Mouse (Mus musculus) forebrain, embryonic 14.5 days (tissue): ENCODE measurements at regions not wholly inside any gene's neighbourhood (a gene's known extent, or its start where the extent isn't known, plus 50 kb on each side); places are given as distances from the start of the nearest gene placed in this dataset.

Source experiments
- ATAC-seq: fragments of 200-750 bp; cut with Nextera tagmentation; 2 replicates; pipeline ENCODE4 v1.8.0; 2017; ENCODE audit warnings: mild to moderate bottlenecking, moderate library complexity
- DNase-seq: peaks from one replicate; pipeline ENCODE4 v3.0.0-alpha.2; 2015; ENCODE audit warnings: low spot score
- H3K27ac ChIP-seq: fragments of 300-500 bp; sonication (generic); 2 replicates; pipeline ENCODE4 v1.5.1; 2014; ENCODE audit warnings: low read depth, mild to moderate bottlenecking, control low read depth, low read length, moderate library complexity
- H3K27me3 ChIP-seq: fragments of 300-500 bp; sonication (generic); replicated peaks from 2 replicates; pipeline ENCODE4 v1.6.1; 2014; ENCODE audit warnings: low read length, control low read depth, mixed read lengths; ENCODE audit not compliant: control insufficient read depth, insufficient read depth
- H3K36me3 ChIP-seq: fragments of 300-500 bp; sonication (generic); 2 replicates; pipeline ENCODE4 v1.6.1; 2014; ENCODE audit warnings: low read length, control low read depth; ENCODE audit not compliant: control insufficient read depth, insufficient read depth
- H3K4me1 ChIP-seq: fragments of 300-500 bp; sonication (generic); 2 replicates; pipeline ENCODE4 v1.6.1; 2014; ENCODE audit warnings: antibody characterized with exemption, low read length, control low read depth; ENCODE audit not compliant: control insufficient read depth, insufficient read depth
- H3K4me2 ChIP-seq: fragments of 300-500 bp; sonication (generic); 2 replicates; pipeline ENCODE4 v1.6.1; 2014; ENCODE audit warnings: mild to moderate bottlenecking, control low read depth, low read length
- H3K4me3 ChIP-seq: fragments of 300-500 bp; sonication (generic); 2 replicates; pipeline ENCODE4 v1.5.1; 2014; ENCODE audit warnings: low read depth, low read length, control low read depth
- H3K9ac ChIP-seq: fragments of 300-500 bp; sonication (generic); 2 replicates; pipeline ENCODE4 v1.6.1; 2014; ENCODE audit warnings: mild to moderate bottlenecking, low read length, control low read depth, moderate library complexity
- H3K9me3 ChIP-seq: fragments of 300-500 bp; sonication (generic); replicated peaks from 2 replicates; pipeline ENCODE4 v1.6.1; 2016; ENCODE audit warnings: low read length, control low read depth, mixed read lengths; ENCODE audit not compliant: control insufficient read depth
- whole genome bisulfite sequencing: fragments of 180-500 bp; shearing (Covaris S2); extraction: QIAGEN DNeasy Blood & Tissue Kit; methylation state at CpG from one replicate; pipeline ENCODE4 v1.1.7; 2014; 5-methylcytosine and 5-hydroxymethylcytosine counted together

DNA sequence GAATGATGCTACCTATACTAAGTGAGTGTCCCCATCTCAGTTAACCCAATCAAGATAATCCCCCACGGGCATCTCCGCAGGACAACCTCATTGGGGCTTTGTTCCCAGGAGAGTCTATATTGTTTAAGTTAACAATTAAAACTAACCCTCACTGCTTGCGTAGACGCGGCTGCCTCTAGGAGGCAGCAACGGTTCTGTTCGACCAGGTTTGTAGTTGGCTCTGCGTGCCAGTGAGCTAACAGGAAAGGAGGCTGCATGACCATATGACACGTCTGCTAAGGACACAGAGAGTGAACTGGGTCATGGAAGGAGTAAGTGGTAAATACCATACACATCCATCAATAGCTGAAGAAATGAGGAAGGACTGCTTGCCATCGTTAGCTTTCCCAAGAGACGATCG lies 92.0 kb downstream of the Mis18a start:
- Histone ChIP-seq H3K27ac (no peak overlapping the region), H3K4me3 (no peak overlapping the region), H3K36me3 (no peaks in the 10 kb centered on the region), H3K9me3 (no peaks in the 10 kb centered on the region), H3K27me3 (no peaks in the 10 kb centered on the region), H3K4me2 (no peak overlapping the region), H3K4me1 (0 out of 2 replicates have a peak, but pooled peaks cover 2% of the 10 kb centered on the region), H3K9ac (no peak overlapping the region)
- WGBS: 34% methylated on average over 12 of the region's 12 CpGs
- ATAC-seq (no peak), DNase-seq (no peak)

DNA sequence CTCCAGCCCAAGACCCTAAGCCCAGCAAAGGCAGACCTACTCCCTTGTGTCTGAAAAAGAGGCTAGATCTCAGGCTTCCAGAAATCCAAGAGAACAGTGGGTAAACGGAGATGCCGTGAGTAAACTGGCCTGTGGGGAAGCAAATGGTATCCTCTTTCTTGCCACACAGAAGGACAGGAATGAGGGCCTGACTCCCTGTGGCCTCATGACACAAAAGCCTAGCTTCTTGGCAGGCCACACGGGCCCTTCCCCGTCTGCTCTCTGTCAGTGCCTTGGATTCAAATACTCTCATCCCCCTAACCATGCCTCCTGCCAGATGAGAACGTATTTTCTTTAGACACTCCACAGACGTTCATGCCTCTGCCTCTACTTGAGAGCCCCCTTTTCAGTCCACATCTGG lies 97.2 kb downstream of the Mis18a start:
- Histone ChIP-seq H3K4me3 (no peak overlapping the region), H3K9me3 (no peaks in the 10 kb centered on the region; the same call in 1 of the 2 replicates), H3K27me3 (no peaks in the 10 kb centered on the region), H3K4me1 (0 out of 2 replicates have a peak, but pooled peaks cover 4% of the 10 kb centered on the region), H3K27ac (no peak overlapping the region), H3K9ac (no peak overlapping the region), H3K4me2 (no peak overlapping the region), H3K36me3 (no peaks in the 10 kb centered on the region)
- no peak for DNase-seq
- 32% methylated on average over 6 of the region's 6 CpGs for WGBS
- no peak for ATAC-seq

- Histone ChIP-seq H3K4me3 (no peak overlapping the region), H3K4me1 (peaks cover 9% of the 10 kb centered on the region; the same call in 1 of the 2 replicates), H3K4me2 (0 out of 2 replicates have a peak overlapping the region, but pooled peaks have one; percentile 2), H3K36me3 (no peaks in the 10 kb centered on the region), H3K27ac (peak overlapping the region; percentile 30; the same call in 1 of the 2 replicates), H3K9me3 (no peaks in the 10 kb centered on the region; the same call in 1 of the 2 replicates), H3K9ac (no peak overlapping the region), H3K27me3 (no peaks in the 10 kb centered on the region)
- WGBS: 34% methylated on average over 19 of the region's 19 CpGs
- ATAC-seq (peak; percentile 33), DNase-seq (peak; percentile 36)
Measured at GRCm38 (mm10) chr16:90629121-90629930, 97.9 kb downstream of the Mis18a start.

DNA sequence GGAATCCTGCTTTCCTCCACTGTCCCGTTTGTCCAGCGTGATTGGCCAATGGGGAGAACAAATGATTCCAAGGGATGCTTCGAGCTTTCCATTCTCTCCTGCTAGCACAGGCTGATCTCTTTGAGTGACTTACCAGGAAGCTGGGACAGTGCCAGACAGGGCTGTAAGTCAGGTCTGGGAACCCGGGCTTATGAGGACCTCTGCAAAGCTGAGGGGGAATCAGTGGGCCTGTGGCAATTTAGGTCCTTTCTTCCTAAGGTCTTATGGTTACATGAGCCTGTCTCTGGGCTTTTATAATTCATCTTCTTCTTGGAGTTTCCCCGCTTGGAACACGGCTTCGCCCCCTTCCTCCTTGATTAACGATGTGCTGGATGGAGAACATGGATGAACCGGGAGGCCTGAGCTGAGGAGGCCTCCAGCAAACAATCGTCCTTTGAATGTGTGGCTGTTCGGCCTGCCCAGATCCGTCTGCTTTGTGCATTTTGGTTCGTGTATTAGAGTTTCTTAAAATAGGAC lies 98.5 kb downstream of the Mis18a start:
- Histone ChIP-seq H3K4me2 (0 out of 2 replicates have a peak overlapping the region, but pooled peaks have one; percentile 2), H3K9me3 (no peaks in the 10 kb centered on the region; the same call in 1 of the 2 replicates), H3K27me3 (no peaks in the 10 kb centered on the region), H3K4me3 (no peak overlapping the region), H3K36me3 (no peaks in the 10 kb centered on the region), H3K4me1 (peaks cover 12% of the 10 kb centered on the region), H3K27ac (peak overlapping the region; percentile 30; the same call in 1 of the 2 replicates), H3K9ac (no peak overlapping the region)
- no peak for DNase-seq
- 46% methylated on average over 13 of the region's 13 CpGs for WGBS
- ATAC-seq: no peak

- no peak overlapping the region for H3K4me3 ChIP-seq
- H3K9me3 ChIP-seq: no peaks in the 10 kb centered on the region; the same call in 1 of the 2 replicates
- no peaks in the 10 kb centered on the region for H3K27me3 ChIP-seq
- WGBS: 64% methylated on average over 9 of the region's 9 CpGs
- ATAC-seq (no peak), DNase-seq (peak; percentile 57)
- no peak overlapping the region for H3K9ac ChIP-seq
- peaks cover 33% of the 10 kb centered on the region for H3K4me1 ChIP-seq
- H3K36me3 ChIP-seq: no peaks in the 10 kb centered on the region
- H3K27ac ChIP-seq: no peak overlapping the region
- no peak overlapping the region for H3K4me2 ChIP-seq
Measured at GRCm38 (mm10) chr16:90626035-90626670, 101.1 kb downstream of the Mis18a start.

GRCm38 (mm10) chr16:90625301-90626034 lies 101.7 kb downstream of the Mis18a start:
- WGBS: 71% methylated on average over 16 of the region's 16 CpGs
- no peaks in the 10 kb centered on the region; the same call in 1 of the 2 replicates for H3K9me3 ChIP-seq
- H3K4me1 ChIP-seq: peaks cover 33% of the 10 kb centered on the region
- no peak overlapping the region for H3K27ac ChIP-seq
- DNase-seq (no peak), ATAC-seq (no peak)
- no peak overlapping the region for H3K4me3 ChIP-seq
- H3K36me3 ChIP-seq: no peaks in the 10 kb centered on the region
- no peaks in the 10 kb centered on the region for H3K27me3 ChIP-seq
- no peak overlapping the region for H3K9ac ChIP-seq
- H3K4me2 ChIP-seq: no peak overlapping the region

- WGBS: 35% methylated on average over 17 of the region's 17 CpGs
- Histone ChIP-seq H3K4me1 (peaks cover 33% of the 10 kb centered on the region), H3K27ac (peak overlapping the region; percentile 65), H3K27me3 (no peaks in the 10 kb centered on the region), H3K4me3 (no peak overlapping the region), H3K9ac (no peak overlapping the region), H3K9me3 (no peaks in the 10 kb centered on the region; the same call in 1 of the 2 replicates), H3K4me2 (peak overlapping the region; percentile 23; the same call in 1 of the 2 replicates), H3K36me3 (no peaks in the 10 kb centered on the region)
- ATAC-seq: peak; percentile 69
- DNase-seq: peak; percentile 84
Measured at GRCm38 (mm10) chr16:90624039-90624625, 103.1 kb downstream of the Mis18a start.

DNA sequence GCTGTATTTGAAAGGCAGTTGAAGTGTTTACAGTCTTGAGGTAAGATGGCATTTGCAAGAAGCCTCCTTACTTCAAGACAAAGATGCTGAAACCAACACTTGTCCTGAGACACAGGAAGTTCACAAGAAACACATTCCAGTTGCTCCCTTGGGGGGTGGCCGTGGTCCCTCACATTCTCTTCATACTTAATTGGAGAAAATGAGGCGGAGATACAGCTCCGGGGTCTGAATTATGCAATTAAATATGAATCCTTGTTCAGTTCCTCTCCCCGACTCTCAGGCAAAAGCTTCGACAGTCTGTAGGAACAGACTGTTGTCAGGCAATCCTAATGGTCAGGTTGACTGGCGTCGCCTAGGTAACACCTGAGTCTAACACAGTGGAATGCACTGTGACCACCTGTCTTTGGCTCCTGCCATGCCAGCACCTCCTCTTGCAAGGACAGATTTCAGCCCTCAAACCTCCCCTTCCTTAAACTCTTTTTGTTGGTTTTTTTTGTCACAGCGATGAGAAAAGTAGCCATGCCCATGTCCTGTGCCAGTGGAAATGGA lies 104.5 kb downstream of the Mis18a start:
- Histone ChIP-seq H3K9me3 (no peaks in the 10 kb centered on the region; the same call in 1 of the 2 replicates), H3K27ac (peak overlapping the region; percentile 79), H3K27me3 (no peaks in the 10 kb centered on the region), H3K4me1 (peaks cover 29% of the 10 kb centered on the region), H3K4me3 (no peak overlapping the region), H3K9ac (peak overlapping the region; percentile 13; the same call in 1 of the 2 replicates), H3K36me3 (no peaks in the 10 kb centered on the region), H3K4me2 (0 out of 2 replicates have a peak overlapping the region, but pooled peaks have one; percentile 13)
- no peak for ATAC-seq
- WGBS: 54% methylated on average over 8 of the region's 8 CpGs
- DNase-seq: peak; percentile 32
